Comparison of ENCODE assay signal across 7 mouse cellular contexts in genomic region chr9:36858677-36859076, GRCm38 (mm10). TPM values are rescaled to one million over a fixed set of nuclear protein-coding genes. Genes with fewer than 3 reads are reported as not detected.
DNase-seq lines count a peak whose midpoint lies in the region; ATAC-seq lines count a peak whose summit lies in the region.

No protein-coding gene starts in this region.

- WGBS in midbrain, embryonic 13.5 days: 34% methylated on average over 4 of the region's 4 CpGs
- WGBS in midbrain, embryonic 10.5 days: 37% methylated on average over 4 of the region's 4 CpGs

- H3K9me3 ChIP-seq in midbrain, embryonic 13.5 days: no peaks in the 10 kb centered on the region
- H3K9me3 ChIP-seq in midbrain, embryonic 10.5 days (replicated peaks): no peaks in the 10 kb centered on the region

- no peak for DNase-seq in midbrain, embryonic 10.5 days (ENCODE audit: low spot score)
- DNase-seq in cerebellum, adult 11-12 months: peak; percentile 95
- DNase-seq in cerebellum, postnatal 25 days: peak; percentile 87 to 93
- peak; percentile 46 to 69 for DNase-seq in left cerebral cortex, postnatal 25 days (ENCODE audit: low spot score in 2 of 2)
- DNase-seq in urinary bladder, postnatal 14 days (ENCODE audit: low spot score): no peak
- no peak for DNase-seq in heart, postnatal 14 days

- no peak overlapping the region for H3K4me3 ChIP-seq in midbrain, embryonic 13.5 days (replicated peaks)
- H3K4me3 ChIP-seq in midbrain, embryonic 10.5 days: no peak overlapping the region

- no peak overlapping the region for H3K27ac ChIP-seq in midbrain, embryonic 13.5 days
- H3K27ac ChIP-seq in midbrain, embryonic 10.5 days (replicated peaks): no peak overlapping the region

- ATAC-seq in midbrain, embryonic 13.5 days: 0 out of 2 replicates have a peak, but pooled peaks have one; percentile 34

- H3K4me1 ChIP-seq in midbrain, embryonic 13.5 days (replicated peaks): peaks cover 15% of the 10 kb centered on the region
- H3K4me1 ChIP-seq in midbrain, embryonic 10.5 days: peaks cover 18% of the 10 kb centered on the region

- intact Hi-C loops in left cerebral cortex, postnatal 25 days (cut with DNase I): no loop called here
- intact Hi-C loops in heart, postnatal 14 days (cut with DNase I): no loop called here

- peaks cover 79% of the 10 kb centered on the region for H3K36me3 ChIP-seq in midbrain, embryonic 13.5 days
- peaks cover 88% of the 10 kb centered on the region for H3K36me3 ChIP-seq in midbrain, embryonic 10.5 days

- H3K9ac ChIP-seq in midbrain, embryonic 13.5 days (replicated peaks): no peak overlapping the region

- no peaks in the 10 kb centered on the region for H3K27me3 ChIP-seq in midbrain, embryonic 13.5 days
- H3K27me3 ChIP-seq in midbrain, embryonic 10.5 days (ENCODE audit: low read depth, poor library complexity, severe bottlenecking): no peaks in the 10 kb centered on the region

- no peak overlapping the region for H3K4me2 ChIP-seq in midbrain, embryonic 13.5 days (replicated peaks)

RNA-seq across cellular contexts. Expression of gene Fez1, which starts 37.0 kb away (rescaled TPM):
- polyA plus RNA-seq in midbrain, embryonic 13.5 days (2015; fragmentation: Nextera tagmentation; extraction: Ambion mirVana): 624 and 647 TPM in 2 replicates
- 232 and 306 TPM in 2 replicates for polyA plus RNA-seq in midbrain, embryonic 10.5 days (2016; fragmentation: Nextera tagmentation; extraction: Ambion mirVana)
- total RNA-seq in left cerebral cortex, postnatal 25 days (2021): 100 to 1,000 TPM; 286 to 301 TPM
- 1 to 10 TPM; 1.2 to 1.9 TPM for total RNA-seq in heart, postnatal 14 days (2021)

Comparison
In these comparisons a context has a peak if more than half of its experiments do, and no peak if none do; other contexts are left out.
1. DNase-seq: peak in cerebellum, adult 11-12 months (single experiment), cerebellum, postnatal 25 days (2 of 2) and left cerebral cortex, postnatal 25 days (2 of 2); none in midbrain, embryonic 10.5 days (single experiment), urinary bladder, postnatal 14 days (single experiment) and heart, postnatal 14 days (0 of 2).
2. RNA of gene Fez1, which starts 37.0 kb away (total RNA-seq): 286 to 301 TPM in left cerebral cortex, postnatal 25 days; 1.2 to 1.9 TPM in heart, postnatal 14 days; every median in the first group is over 100 times any median in the second.